Mouse (Mus musculus) midbrain, embryonic 10.5 days (tissue): Measurements from ENCODE around the gene Stim1. TPM values are rescaled to one million over a fixed set of nuclear protein-coding genes. Genes with fewer than 3 reads are reported as not detected.
A peak's percentile ranks its signal among the peaks of the same experiment; 100 is the strongest.
"Not testable (repeated sequence)": the region's sequence is repeated elsewhere in the genome, so short reads cannot be mapped to it uniquely, and the experiment has no call there.

Source experiments
- DNase-seq: peaks from one replicate; pipeline ENCODE4 v3.0.0-alpha.2; 2017; ENCODE audit warnings: low spot score
- H3K27ac ChIP-seq: fragments of 300-500 bp; sonication (generic); replicated peaks from 2 replicates; pipeline ENCODE4 v1.5.1; 2016; ENCODE audit warnings: mild to moderate bottlenecking
- H3K27me3 ChIP-seq: fragments of 300-500 bp; sonication (generic); 2 replicates; pipeline ENCODE4 v1.6.1; 2016; ENCODE audit warnings: low read depth, mild to moderate bottlenecking; ENCODE audit not compliant: poor library complexity, severe bottlenecking
- H3K36me3 ChIP-seq: fragments of 300-500 bp; sonication (generic); 2 replicates; pipeline ENCODE4 v1.6.1; 2016; ENCODE audit warnings: mild to moderate bottlenecking, moderate library complexity
- H3K4me1 ChIP-seq: fragments of 300-500 bp; sonication (generic); 2 replicates; pipeline ENCODE4 v1.6.1; 2016
- H3K4me3 ChIP-seq: fragments of 300-500 bp; sonication (generic); 2 replicates; pipeline ENCODE4 v1.5.1; 2016; ENCODE audit warnings: mild to moderate bottlenecking, moderate library complexity
- H3K9me3 ChIP-seq: fragments of 300-500 bp; sonication (generic); replicated peaks from 2 replicates; pipeline ENCODE4 v1.6.1; 2016; ENCODE audit warnings: mild to moderate bottlenecking
- WGBS: fragments of 180-500 bp; shearing (Covaris S2); methylation state at CpG from one replicate; pipeline ENCODE4 v1.1.7; 2016; 5-methylcytosine and 5-hydroxymethylcytosine counted together
- polyA plus RNA-seq: library from polyadenylated mRNA; unstranded; fragments of >200 nt; fragmentation: Nextera tagmentation; extraction: Ambion mirVana; gene quantifications from 2 replicates; pipeline ENCODE4 v1.2.1, GENCODE M21; 2016

The Stim1 gene
- polyA plus RNA-seq, 1 experiment from 2014 or later, result 11.7 TPM

GRCm38 (mm10) chr7:102407440-102407839, 139.8 kb downstream of the Stim1 start:
- Histone ChIP-seq H3K27ac (no peak overlapping the region), H3K9me3 (no peaks in the 10 kb centered on the region), H3K4me3 (no peak overlapping the region), H3K4me1 (no peaks in the 10 kb centered on the region), H3K27me3 (no peaks in the 10 kb centered on the region), H3K36me3 (no peaks in the 10 kb centered on the region)
- no peak for DNase-seq

GRCm38 (mm10) chr7:102415272-102415671, 147.7 kb downstream of the Stim1 start:
- H3K4me1 ChIP-seq, H3K27ac ChIP-seq, H3K36me3 ChIP-seq, H3K4me3 ChIP-seq, H3K9me3 ChIP-seq, H3K27me3 ChIP-seq, DNase-seq: not testable (repeated sequence)
- WGBS, result 94% methylated on average over 9 of the region's 9 CpGs

- H3K36me3 ChIP-seq, result no peaks in the 10 kb centered on the region
- WGBS, result 44% methylated on average over 6 of the region's 6 CpGs
- no peak overlapping the region for H3K4me3 ChIP-seq
- DNase-seq, result no peak
- no peaks in the 10 kb centered on the region for H3K9me3 ChIP-seq
- peaks cover 10% of the 10 kb centered on the region; the same call in 1 of the 2 replicates for H3K4me1 ChIP-seq
- no peak overlapping the region for H3K27ac ChIP-seq
- H3K27me3 ChIP-seq, result no peaks in the 10 kb centered on the region
Observed at GRCm38 (mm10) chr7:102415841-102416240, 148.2 kb downstream of the Stim1 start.

- H3K4me1 ChIP-seq, result peaks cover 10% of the 10 kb centered on the region; the same call in 1 of the 2 replicates
- H3K4me3 ChIP-seq, result no peak overlapping the region
- H3K9me3 ChIP-seq, result no peaks in the 10 kb centered on the region
- H3K27me3 ChIP-seq, result no peaks in the 10 kb centered on the region
- no peaks in the 10 kb centered on the region for H3K36me3 ChIP-seq
- 14% methylated on average over 4 of the region's 4 CpGs for WGBS
- DNase-seq, result peak; percentile 45
- no peak overlapping the region for H3K27ac ChIP-seq
Observed at GRCm38 (mm10) chr7:102417398-102417797, 149.8 kb downstream of the Stim1 start.

GRCm38 (mm10) chr7:102422036-102422435, 154.4 kb downstream of the Stim1 start:
- Histone ChIP-seq H3K9me3 (no peaks in the 10 kb centered on the region), H3K36me3 (no peaks in the 10 kb centered on the region), H3K27me3 (no peaks in the 10 kb centered on the region), H3K4me1 (peaks cover 7% of the 10 kb centered on the region), H3K27ac (no peak overlapping the region), H3K4me3 (no peak overlapping the region)
- no peak for DNase-seq
- 87% methylated on average over 2 of the region's 2 CpGs for WGBS

- H3K27ac ChIP-seq, result no peak overlapping the region
- no peaks in the 10 kb centered on the region for H3K36me3 ChIP-seq
- H3K27me3 ChIP-seq, result no peaks in the 10 kb centered on the region
- H3K9me3 ChIP-seq, result no peaks in the 10 kb centered on the region
- no peak overlapping the region for H3K4me3 ChIP-seq
- DNase-seq, result no peak
- peaks cover 4% of the 10 kb centered on the region; the same call in 1 of the 2 replicates for H3K4me1 ChIP-seq
- WGBS, result 58% methylated on average over 6 of the region's 6 CpGs
Observed at GRCm38 (mm10) chr7:102425933-102426685, 158.5 kb downstream of the Stim1 start.

GRCm38 (mm10) chr7:102434344-102434743, 166.7 kb downstream of the Stim1 start:
- Histone ChIP-seq H3K27me3 (peaks cover 5% of the 10 kb centered on the region; the same call in 1 of the 2 replicates), H3K36me3 (no peaks in the 10 kb centered on the region), H3K4me3 (no peak overlapping the region), H3K27ac (no peak overlapping the region), H3K9me3 (no peaks in the 10 kb centered on the region), H3K4me1 (no peaks in the 10 kb centered on the region)
- DNase-seq, result no peak
- WGBS, result 91% methylated on average over 2 of the region's 2 CpGs

GRCm38 (mm10) chr7:102440822-102441656, 173.4 kb downstream of the Stim1 start:
- Histone ChIP-seq H3K4me3 (peak overlapping the region; percentile 89), H3K27ac (peak overlapping the region; percentile 97), H3K4me1 (peaks cover 21% of the 10 kb centered on the region), H3K9me3 (no peaks in the 10 kb centered on the region), H3K27me3 (peaks cover 13% of the 10 kb centered on the region), H3K36me3 (peaks cover 25% of the 10 kb centered on the region)
- WGBS, result 55% methylated on average over 15 of the region's 15 CpGs
- no peak for DNase-seq

- Histone ChIP-seq H3K9me3 (no peaks in the 10 kb centered on the region), H3K27me3 (peaks cover 13% of the 10 kb centered on the region), H3K27ac (peak within 1 kb of the TSS; percentile 97), H3K36me3 (peaks cover 33% of the 10 kb centered on the region), H3K4me3 (peak within 1 kb of the TSS; percentile 89), H3K4me1 (peaks cover 21% of the 10 kb centered on the region)
- DNase-seq, result peak; percentile 95
- under 1% methylated on average over 46 of the region's 56 CpGs for WGBS
Observed at GRCm38 (mm10) chr7:102441657-102442391, 174.2 kb downstream of the Stim1 start, which contains the start of gene Rrm1. TSS of gene Rrm1 (plus strand) at chr7:102441695.

GRCm38 (mm10) chr7:102442432-102442831, 174.8 kb downstream of the Stim1 start:
- Histone ChIP-seq H3K27ac (peak overlapping the region; percentile 97), H3K36me3 (peaks cover 39% of the 10 kb centered on the region), H3K4me3 (peak overlapping the region; percentile 89), H3K4me1 (peaks cover 21% of the 10 kb centered on the region), H3K27me3 (peaks cover 13% of the 10 kb centered on the region), H3K9me3 (no peaks in the 10 kb centered on the region)
- no peak for DNase-seq
- WGBS, result 1% methylated on average over 4 of the region's 4 CpGs

GRCm38 (mm10) chr7:102444301-102444700, 176.7 kb downstream of the Stim1 start:
- Histone ChIP-seq H3K4me3 (peak overlapping the region; percentile 27; the same call in 1 of the 2 replicates), H3K36me3 (peaks cover 58% of the 10 kb centered on the region), H3K9me3 (no peaks in the 10 kb centered on the region), H3K4me1 (peaks cover 21% of the 10 kb centered on the region), H3K27me3 (peaks cover 8% of the 10 kb centered on the region; the same call in 1 of the 2 replicates), H3K27ac (no peak overlapping the region)
- DNase-seq, result no peak
- WGBS, result 93% methylated on average over 2 of the region's 2 CpGs

GRCm38 (mm10) chr7:102446438-102446837, 178.8 kb downstream of the Stim1 start:
- Histone ChIP-seq H3K4me3 (no peak overlapping the region), H3K36me3 (peaks cover 79% of the 10 kb centered on the region), H3K27me3 (no peaks in the 10 kb centered on the region), H3K27ac (no peak overlapping the region), H3K4me1 (peaks cover 21% of the 10 kb centered on the region), H3K9me3 (no peaks in the 10 kb centered on the region)
- WGBS, result 94% methylated on average over 9 of the region's 9 CpGs
- no peak for DNase-seq
